Mouse (Mus musculus) inflammation-experienced regulatory T-cells, adult 16 weeks (primary cell): Measurements from ENCODE around the gene Olfr222. TPM values are rescaled to one million over a fixed set of nuclear protein-coding genes. Genes with fewer than 3 reads are reported as not detected.

Experiments
- polyA plus RNA-seq: library from polyadenylated mRNA; unstranded; fragments of 100-300 nt; shearing (Covaris generic); gene quantifications from one replicate; pipeline ENCODE4 v1.2.1, GENCODE M21; 2017

Gene Olfr222
- not detected for polyA plus RNA-seq

DNA sequence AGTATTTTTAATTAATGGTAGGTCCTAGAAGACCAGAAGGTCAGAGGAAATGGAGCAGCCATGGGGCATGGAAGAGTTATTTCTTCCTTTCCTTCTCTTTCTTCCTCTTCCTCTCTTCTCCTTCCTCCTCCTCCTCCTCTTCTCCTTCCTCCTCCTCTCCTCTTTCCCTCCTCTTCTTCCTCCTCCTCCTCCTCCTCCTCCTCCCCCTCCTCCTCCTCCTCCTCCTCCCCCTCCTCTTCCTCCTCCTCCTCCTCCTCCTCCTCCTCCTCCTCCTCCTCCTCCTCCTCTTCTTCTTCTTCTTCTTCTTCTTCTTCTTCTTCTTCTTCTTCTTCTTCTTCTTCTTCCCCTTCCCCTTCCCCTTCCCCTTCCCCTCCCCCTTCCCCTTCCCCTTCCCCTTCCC, at the start of gene Olfr222:
Olfr222 (minus strand) TSS at position 101 of the 400 bp plus-strand sequence.

GRCm38 (mm10) chr11:59593189-59593588, 17.2 kb upstream of the Olfr222 start, which contains the start of gene Olfr223:
Gene Olfr223 (minus strand): TSS chr11:59593289.

GRCm38 (mm10) chr11:59541324-59541723, 34.7 kb downstream of the Olfr222 start, which contains the start of gene Nlrp3:
Gene Nlrp3 (plus strand): TSS chr11:59541568.

GRCm38 (mm10) chr11:59526472-59527080, 49.5 kb downstream of the Olfr222 start, which contains the start of gene Zkscan17:
Gene Zkscan17 (minus strand): TSS chr11:59526751.

Other genes starting within 250 kb of the Olfr222 start
- not detected for gene Prss38, start 200.6 kb downstream of the Olfr222 start, polyA plus RNA-seq
- gene Jmjd4, start 126.2 kb downstream of the Olfr222 start, polyA plus RNA-seq = 10.7 TPM
- 62.5 TPM for gene Snap47, start 125.0 kb downstream of the Olfr222 start, polyA plus RNA-seq
- 4.6 TPM for gene Zfp867, start 103.8 kb downstream of the Olfr222 start, polyA plus RNA-seq
- 33.4 TPM for gene Zkscan17, start 49.5 kb downstream of the Olfr222 start, polyA plus RNA-seq
- gene Nlrp3, start 34.7 kb downstream of the Olfr222 start, polyA plus RNA-seq = not detected
- not detected for gene Olfr223, start 17.1 kb upstream of the Olfr222 start, polyA plus RNA-seq
- gene Mprip, start 85.1 kb upstream of the Olfr222 start, polyA plus RNA-seq = 13.9 TPM
- 0.32 TPM for gene Pld6, start 211.4 kb upstream of the Olfr222 start, polyA plus RNA-seq
- gene Flcn, start 233.8 kb upstream of the Olfr222 start, polyA plus RNA-seq = 84.7 TPM